Mouse (Mus musculus) olfactory bulb, adult 2 months (tissue): ENCODE measurements at regions not wholly inside any gene's neighbourhood (a gene's known extent, or its start where the extent isn't known, plus 50 kb on each side); places are given as distances from the start of the nearest gene placed in this dataset.

Source experiments
- H3K27ac ChIP-seq: fragments of 200-500 bp; 2 replicates; pipeline ENCODE4 v1.5.1; 2012; ENCODE audit warnings: low read depth, low read length; ENCODE audit not compliant: insufficient read depth
- H3K4me1 ChIP-seq: fragments of 200-500 bp; 2 replicates; pipeline ENCODE4 v1.6.1; 2012; ENCODE audit warnings: low read length; ENCODE audit not compliant: control insufficient read depth, insufficient read depth
- H3K4me3 ChIP-seq: fragments of 200-500 bp; 2 replicates; pipeline ENCODE4 v1.5.1; 2012; ENCODE audit warnings: mild to moderate bottlenecking, low read depth, low read length, moderate library complexity; ENCODE audit not compliant: insufficient read depth
- CTCF ChIP-seq: fragments of 200-500 bp; IDR thresholded peaks from 2 replicates; pipeline ENCODE4 v1.5.1; 2012; ENCODE audit warnings: low read depth, mild to moderate bottlenecking, low read length, moderate library complexity; ENCODE audit not compliant: insufficient read depth
- POLR2A ChIP-seq: fragments of 200-500 bp; IDR thresholded peaks from 2 replicates; pipeline ENCODE4 v1.6.1; 2012; ENCODE audit warnings: mild to moderate bottlenecking, low read depth, low read length, moderate library complexity; ENCODE audit not compliant: insufficient read depth
- WGBS: fragments of 180-500 bp; shearing (Covaris S2); methylation state at CpG from one replicate; pipeline ENCODE4 v1.1.7; 2018; 5-methylcytosine and 5-hydroxymethylcytosine counted together

DNA sequence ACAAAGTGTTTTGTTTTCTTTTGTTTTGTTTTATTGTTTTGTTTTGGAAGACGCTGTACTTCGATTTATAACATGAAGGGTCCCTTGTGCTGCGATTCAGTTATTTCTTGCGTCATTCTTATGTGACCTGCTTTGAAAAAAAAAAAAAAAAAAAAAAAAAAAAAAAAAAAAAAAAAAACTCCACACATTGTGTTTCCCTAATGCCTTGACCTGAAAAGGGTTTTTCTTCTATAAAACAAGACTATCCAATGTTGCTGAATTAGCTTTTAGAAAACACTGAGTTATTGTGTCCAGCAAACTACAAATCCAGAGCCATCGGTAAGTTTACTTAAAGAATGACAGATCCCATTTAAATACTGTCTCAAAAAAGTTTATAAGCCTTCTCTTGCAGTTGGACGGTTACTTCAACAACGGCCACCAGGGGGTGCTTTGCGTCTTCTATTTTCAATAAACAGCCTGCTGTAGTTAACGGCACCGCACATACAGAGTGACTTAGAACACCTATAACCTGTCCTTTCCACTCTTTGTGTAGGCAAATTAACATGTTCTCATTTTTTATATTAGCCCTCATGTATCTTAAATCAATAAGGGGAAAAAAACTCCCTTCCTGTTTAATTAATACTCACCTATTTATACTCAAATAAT is 103.9 kb upstream of the Cxadr start:
- no peak overlapping the region for H3K4me3 ChIP-seq
- 4% methylated on average over 10 of the region's 10 CpGs for WGBS

DNA sequence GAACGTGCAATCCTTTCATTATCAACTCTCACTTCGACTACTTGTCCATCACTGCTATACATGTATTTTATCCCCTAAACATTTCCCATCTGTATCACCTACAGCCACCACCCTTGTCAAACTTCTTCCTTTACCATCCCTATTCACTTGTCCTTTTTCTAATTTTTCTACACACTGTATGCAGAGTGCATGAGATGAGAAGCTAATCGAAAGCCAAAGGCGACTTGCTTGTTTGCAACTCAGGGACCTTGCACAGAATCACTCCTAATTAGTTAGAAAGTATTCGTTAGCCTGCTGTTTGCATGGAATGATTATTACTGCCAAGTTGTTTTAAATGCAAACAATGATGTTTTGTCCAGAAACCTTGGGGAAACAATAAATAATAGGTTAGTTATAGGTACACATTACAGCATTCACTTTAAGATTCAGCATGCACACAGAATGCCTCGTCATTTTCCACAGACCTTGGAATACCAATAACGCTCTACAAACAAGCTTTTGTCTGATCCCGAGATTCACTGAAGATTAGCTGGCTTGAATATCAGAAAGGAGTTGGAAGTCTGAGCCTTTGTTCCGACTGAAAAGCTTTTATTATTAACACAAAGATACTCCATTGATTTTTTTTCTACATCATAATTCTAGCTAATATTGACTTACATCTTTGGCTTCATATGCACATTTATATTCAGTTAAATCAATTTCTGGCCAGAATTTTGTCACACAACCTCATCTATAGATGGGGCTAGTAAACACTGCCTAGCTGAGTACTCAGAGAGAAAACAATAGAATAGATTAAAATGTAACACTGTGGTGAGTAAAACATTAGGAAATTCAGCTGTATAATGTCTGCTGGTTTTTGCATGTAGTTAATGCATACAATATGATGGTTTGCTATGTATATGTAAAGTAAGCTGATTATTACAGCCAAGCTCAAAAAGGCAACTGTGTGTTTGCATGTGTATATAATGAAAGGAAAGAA is 130.4 kb upstream of the Cxadr start:
- no peak overlapping the region for H3K4me3 ChIP-seq
- no peak overlapping the region for H3K27ac ChIP-seq
- WGBS, result 29% methylated on average over 9 of the region's 9 CpGs
- H3K4me1 ChIP-seq, result no peaks in the 10 kb centered on the region
- TF ChIP-seq CTCF (no peak), POLR2A (no peak)

More for the DNA sequence above, 103.9 kb upstream of the Cxadr start:
- TF ChIP-seq CTCF (no peak), POLR2A (no peak)
- no peak overlapping the region for H3K27ac ChIP-seq
- no peaks in the 10 kb centered on the region; the same call in 1 of the 2 replicates for H3K4me1 ChIP-seq

GRCm38 (mm10) chr16:78156876-78157232 is 144.4 kb upstream of the Cxadr start:
- H3K27ac ChIP-seq, result no peak overlapping the region
- WGBS, result 58% methylated on average over 3 of the region's 3 CpGs
- no peak for TF ChIP-seq CTCF
- no peak for TF ChIP-seq POLR2A
- no peaks in the 10 kb centered on the region for H3K4me1 ChIP-seq
- no peak overlapping the region for H3K4me3 ChIP-seq

DNA sequence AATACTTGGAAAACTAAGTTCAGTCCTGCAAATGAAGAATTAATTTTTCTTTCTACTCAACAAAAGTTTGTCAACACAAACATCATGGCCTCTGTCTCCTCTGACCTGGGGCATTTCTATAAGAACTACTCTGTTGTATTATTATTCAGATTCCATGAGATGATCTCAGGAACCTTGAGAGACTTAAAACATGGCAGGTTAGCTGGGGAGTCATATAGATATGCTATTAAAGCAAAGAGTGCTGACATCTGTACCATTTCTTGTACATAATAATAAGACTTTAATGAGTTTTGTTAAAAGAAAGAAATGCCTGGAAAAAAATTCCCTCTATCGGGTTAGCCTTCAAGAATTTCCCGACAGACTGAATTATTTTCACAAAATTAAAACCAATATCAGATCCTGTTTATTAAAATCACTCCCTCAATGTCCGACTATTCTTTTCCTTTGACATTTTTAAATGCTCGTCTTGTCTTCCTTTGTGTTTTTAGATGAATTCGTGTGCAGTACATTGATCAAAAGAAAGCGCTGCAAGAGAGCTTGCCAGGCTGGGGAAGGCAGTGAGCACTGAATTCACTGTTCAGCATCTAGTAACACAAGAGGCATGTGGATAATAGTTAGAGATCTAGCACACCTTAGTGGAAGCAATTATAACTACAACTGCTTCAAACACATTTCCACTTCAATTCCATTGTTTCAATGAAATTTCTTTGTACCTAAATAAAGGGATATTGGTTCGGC is 145.0 kb upstream of the Cxadr start:
- no peak for TF ChIP-seq POLR2A
- no peak for TF ChIP-seq CTCF
- no peak overlapping the region for H3K27ac ChIP-seq
- H3K4me1 ChIP-seq, result no peaks in the 10 kb centered on the region
- 6% methylated on average over 7 of the region's 7 CpGs for WGBS
- no peak overlapping the region for H3K4me3 ChIP-seq

GRCm38 (mm10) chr16:78153899-78154605 is 147.2 kb upstream of the Cxadr start:
- 91% methylated on average over 2 of the region's 2 CpGs for WGBS
- TF ChIP-seq POLR2A (no peak), CTCF (no peak)
- H3K4me1 ChIP-seq, result no peaks in the 10 kb centered on the region
- no peak overlapping the region for H3K4me3 ChIP-seq
- no peak overlapping the region for H3K27ac ChIP-seq

- no peak overlapping the region for H3K27ac ChIP-seq
- 80% methylated on average over 1 of the region's 1 CpGs for WGBS
- TF ChIP-seq POLR2A, result no peak
- TF ChIP-seq CTCF, result no peak
- no peaks in the 10 kb centered on the region for H3K4me1 ChIP-seq
- no peak overlapping the region for H3K4me3 ChIP-seq
These were observed 157.1 kb upstream of the Cxadr start for GRCm38 (mm10) chr16:78144146-78144545.

DNA sequence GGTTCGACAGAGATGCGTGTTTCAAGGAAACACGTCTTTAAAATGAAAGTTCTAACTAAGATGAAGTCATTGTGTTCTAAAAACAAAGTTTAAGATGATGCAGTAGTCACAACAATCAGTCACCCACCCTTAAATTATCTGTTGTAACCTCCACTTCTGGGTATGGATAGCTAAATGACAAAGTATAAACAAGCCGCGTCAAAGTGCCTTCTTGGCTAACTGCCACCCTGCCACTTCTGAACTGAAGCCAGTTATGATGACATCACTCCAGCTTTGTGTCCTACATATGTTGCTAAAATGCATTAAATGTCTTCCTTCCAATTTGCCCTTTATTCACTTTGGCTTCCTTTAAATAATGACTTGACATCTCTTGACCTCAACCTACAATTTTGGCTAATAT is 165.8 kb upstream of the Cxadr start:
- TF ChIP-seq CTCF, result no peak
- no peak for TF ChIP-seq POLR2A
- Histone ChIP-seq H3K4me3 (no peak overlapping the region), H3K27ac (no peak overlapping the region), H3K4me1 (no peaks in the 10 kb centered on the region)
- WGBS, result 56% methylated on average over 5 of the region's 5 CpGs

GRCm38 (mm10) chr16:78134531-78134930 is 166.8 kb upstream of the Cxadr start:
- no peak overlapping the region for H3K4me3 ChIP-seq
- H3K27ac ChIP-seq, result no peak overlapping the region
- no peaks in the 10 kb centered on the region for H3K4me1 ChIP-seq
- TF ChIP-seq POLR2A (no peak), CTCF (no peak)
- WGBS, result 90% methylated on average over 7 of the region's 7 CpGs

GRCm38 (mm10) chr16:78121668-78122067 is 179.6 kb upstream of the Cxadr start:
- H3K27ac ChIP-seq, result no peak overlapping the region
- no peak overlapping the region for H3K4me3 ChIP-seq
- TF ChIP-seq CTCF (no peak), POLR2A (no peak)
- H3K4me1 ChIP-seq, result no peaks in the 10 kb centered on the region
- WGBS, result 65% methylated on average over 1 of the region's 1 CpGs
